Mouse (Mus musculus) C2C12 (cell line): ENCODE data around the gene Aanat.

Experiments
- CTCF ChIP-seq: IDR thresholded peaks from one replicate; pipeline ENCODE4 v1.5.1; 2011; ENCODE audit not compliant: control insufficient read depth, insufficient read depth, insufficient read length
- MAX ChIP-seq: IDR thresholded peaks from one replicate; pipeline ENCODE4 v1.6.1; 2011; ENCODE audit warnings: mild to moderate bottlenecking, control low read depth
- MYOG ChIP-seq: IDR thresholded peaks from one replicate; pipeline ENCODE4 v1.6.1; 2011; ENCODE audit not compliant: control insufficient read depth, insufficient read length; ENCODE audit errors: extremely low read depth
- USF1 ChIP-seq: IDR thresholded peaks from one replicate; pipeline ENCODE4 v1.6.1; 2011; ENCODE audit warnings: low read depth, mild to moderate bottlenecking, control low read depth, moderate library complexity

- no peak for TF ChIP-seq CTCF
- no peak for TF ChIP-seq MAX
- no peak for TF ChIP-seq MYOG
- no peak for TF ChIP-seq USF1
Observed at GRCm38 (mm10) chr11:116632962-116633361, 46.7 kb downstream of the Aanat start.
